Mouse (Mus musculus): ENCODE data around the gene Adamtsl4. TPM values are rescaled to one million over a fixed set of nuclear protein-coding genes. Genes with fewer than 3 reads are reported as not detected.
"Not testable (repeated sequence)": the region's sequence is repeated elsewhere in the genome, so short reads cannot be mapped to it uniquely, and the experiment has no call there.

The Adamtsl4 gene
- polyA plus RNA-seq, 1 experiment: 3.1 TPM

DNA sequence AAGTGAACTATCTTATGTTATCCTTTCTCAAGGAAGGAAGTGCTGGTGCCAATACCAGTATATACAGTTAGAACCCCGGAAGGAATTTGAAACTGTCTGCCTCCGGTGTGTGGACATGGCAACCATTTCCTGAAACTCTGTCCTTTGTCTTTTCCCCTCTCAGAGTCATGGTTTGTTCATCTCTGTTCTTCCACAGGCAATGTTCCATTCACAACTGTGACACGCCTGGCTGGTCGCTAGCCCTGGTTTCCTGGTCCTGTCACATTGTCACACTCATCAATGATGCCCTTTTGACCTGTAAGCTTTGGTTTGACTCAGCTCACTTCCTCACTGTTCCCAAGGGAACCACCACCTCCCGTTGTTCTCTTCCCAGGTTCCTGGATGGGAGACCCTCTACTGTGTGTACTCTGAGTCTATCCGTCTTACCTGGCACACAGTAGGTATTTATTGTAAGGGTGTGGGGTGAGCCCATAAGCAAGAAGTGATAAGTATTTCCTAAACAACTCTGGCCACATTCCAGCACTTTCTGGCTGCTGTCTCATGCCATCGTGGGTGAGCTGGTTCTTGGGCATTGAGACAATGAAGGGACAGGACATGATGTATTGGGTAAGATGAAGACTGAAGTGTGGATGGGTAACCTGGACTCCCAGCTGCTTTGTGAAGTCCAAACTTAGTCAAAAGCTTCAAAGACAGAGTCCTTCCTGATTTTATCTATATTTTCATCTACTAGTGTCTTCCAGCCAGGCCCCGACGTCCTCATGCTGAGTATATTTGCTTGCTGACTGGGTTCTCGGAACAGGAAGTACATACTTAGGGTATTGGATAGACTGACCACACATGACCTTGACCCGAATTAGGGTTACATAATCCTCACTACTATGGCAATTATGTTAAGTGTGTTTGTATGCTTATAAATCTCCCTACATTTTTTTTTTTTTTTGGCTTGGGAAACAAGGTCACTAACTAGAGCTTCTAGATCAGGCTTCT, 6.4 kb upstream of the Adamtsl4 start:
- no peaks in the 10 kb centered on the region for H3K27me3 ChIP-seq (ENCODE audit: control insufficient read depth, insufficient read depth, insufficient read length)
- TF ChIP-seq FOSL1 (IDR thresholded peaks at IDR 0.05; ENCODE audit: insufficient read depth, low read length, poor library complexity, severe bottlenecking): no peak
- no peak for TF ChIP-seq CTCF (IDR thresholded peaks at IDR 0.05; ENCODE audit: control insufficient read depth, insufficient read depth, insufficient read length)
- TF ChIP-seq MYOG (IDR thresholded peaks at IDR 0.05; ENCODE audit: control insufficient read depth, extremely low read depth, insufficient read length): no peak
- TF ChIP-seq MAX (IDR thresholded peaks at IDR 0.05): no peak
- TF ChIP-seq MYOD1 (IDR thresholded peaks at IDR 0.05; ENCODE audit: control insufficient read depth, insufficient read length, low read depth): no peak
- TF ChIP-seq USF1 (IDR thresholded peaks at IDR 0.05; ENCODE audit: low read depth): no peak
- no peak for TF ChIP-seq CEBPB (IDR thresholded peaks at IDR 0.05; ENCODE audit: low read depth)
- H3K4me3 ChIP-seq (ENCODE audit: insufficient read depth, poor library complexity, severe bottlenecking): no peak overlapping the region
- H3K79me2 ChIP-seq (ENCODE audit: control insufficient read depth, insufficient read depth): no peaks in the 10 kb centered on the region
- H3ac ChIP-seq (ENCODE audit: control insufficient read depth, insufficient read length, low read depth): no peak overlapping the region
- H3K36me3 ChIP-seq (ENCODE audit: control insufficient read depth, insufficient read depth): no peaks in the 10 kb centered on the region
- H3K79me3 ChIP-seq (ENCODE audit: low read depth): no peaks in the 10 kb centered on the region

DNA sequence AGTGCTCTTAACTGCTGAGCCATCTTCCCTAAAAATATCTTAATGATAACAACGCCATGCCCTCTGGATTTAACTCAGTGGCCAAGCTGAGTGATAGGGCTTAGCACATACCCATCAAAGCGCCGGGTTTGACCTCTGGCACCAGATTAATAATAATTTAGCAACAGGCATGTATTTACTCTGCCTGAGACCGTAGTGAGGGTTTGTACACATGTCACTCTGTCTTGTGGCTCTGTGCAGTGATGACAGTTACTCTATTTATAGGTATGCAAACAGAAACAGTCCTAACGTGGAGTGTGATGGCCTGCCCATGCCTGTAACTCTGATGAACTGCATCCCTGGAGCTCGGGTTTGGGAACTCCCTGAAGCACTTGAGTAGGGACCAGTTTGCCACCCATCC, 5.0 kb upstream of the Adamtsl4 start:
- no peaks in the 10 kb centered on the region for H3K79me2 ChIP-seq (ENCODE audit: control insufficient read depth, insufficient read depth)

GRCm38 (mm10) chr3:95690552-95690951, 2.8 kb upstream of the Adamtsl4 start:
- not testable (repeated sequence) for H3K79me2 ChIP-seq (ENCODE audit: control insufficient read depth, insufficient read depth); H3ac ChIP-seq (ENCODE audit: control insufficient read depth, insufficient read length, low read depth)

More for the DNA sequence above, 5.0 kb upstream of the Adamtsl4 start:
- H3K79me3 ChIP-seq (ENCODE audit: low read depth): no peaks in the 10 kb centered on the region
- TF ChIP-seq CTCF (IDR thresholded peaks at IDR 0.05; ENCODE audit: control insufficient read depth, insufficient read depth, insufficient read length) (no peak), MYOG (IDR thresholded peaks at IDR 0.05; ENCODE audit: control insufficient read depth, extremely low read depth, insufficient read length) (no peak), USF1 (IDR thresholded peaks at IDR 0.05; ENCODE audit: low read depth) (no peak), CEBPB (IDR thresholded peaks at IDR 0.05; ENCODE audit: low read depth) (no peak), FOSL1 (IDR thresholded peaks at IDR 0.05; ENCODE audit: insufficient read depth, low read length, poor library complexity, severe bottlenecking) (no peak), MAX (IDR thresholded peaks at IDR 0.05) (no peak), MYOD1 (IDR thresholded peaks at IDR 0.05; ENCODE audit: control insufficient read depth, insufficient read length, low read depth) (no peak)
- no peaks in the 10 kb centered on the region for H3K27me3 ChIP-seq (ENCODE audit: control insufficient read depth, insufficient read depth, insufficient read length)
- H3ac ChIP-seq (ENCODE audit: control insufficient read depth, insufficient read length, low read depth): no peak overlapping the region
- H3K4me3 ChIP-seq (ENCODE audit: insufficient read depth, poor library complexity, severe bottlenecking): no peak overlapping the region
- H3K36me3 ChIP-seq (ENCODE audit: control insufficient read depth, insufficient read depth): no peaks in the 10 kb centered on the region

GRCm38 (mm10) chr3:95689940-95690339, 2.2 kb upstream of the Adamtsl4 start:
- Histone ChIP-seq H3ac (ENCODE audit: control insufficient read depth, insufficient read length, low read depth) (no peak overlapping the region), H3K79me3 (ENCODE audit: low read depth) (peaks cover 2% of the 10 kb centered on the region), H3K36me3 (ENCODE audit: control insufficient read depth, insufficient read depth) (no peaks in the 10 kb centered on the region), H3K4me3 (ENCODE audit: insufficient read depth, poor library complexity, severe bottlenecking) (no peak overlapping the region), H3K27me3 (ENCODE audit: control insufficient read depth, insufficient read depth, insufficient read length) (no peaks in the 10 kb centered on the region), H3K79me2 (ENCODE audit: control insufficient read depth, insufficient read depth) (peaks cover 4% of the 10 kb centered on the region)
- TF ChIP-seq MAX (IDR thresholded peaks at IDR 0.05): no peak
- no peak for TF ChIP-seq FOSL1 (IDR thresholded peaks at IDR 0.05; ENCODE audit: insufficient read depth, low read length, poor library complexity, severe bottlenecking)
- no peak for TF ChIP-seq CTCF (IDR thresholded peaks at IDR 0.05; ENCODE audit: control insufficient read depth, insufficient read depth, insufficient read length)
- no peak for TF ChIP-seq USF1 (IDR thresholded peaks at IDR 0.05; ENCODE audit: low read depth)
- TF ChIP-seq MYOG (IDR thresholded peaks at IDR 0.05; ENCODE audit: control insufficient read depth, extremely low read depth, insufficient read length): no peak
- no peak for TF ChIP-seq MYOD1 (IDR thresholded peaks at IDR 0.05; ENCODE audit: control insufficient read depth, insufficient read length, low read depth)
- no peak for TF ChIP-seq CEBPB (IDR thresholded peaks at IDR 0.05; ENCODE audit: low read depth)

More at GRCm38 (mm10) chr3:95690552-95690951, 2.8 kb upstream of the Adamtsl4 start:
- not testable (repeated sequence) for H3K27me3 ChIP-seq (ENCODE audit: control insufficient read depth, insufficient read depth, insufficient read length); H3K4me3 ChIP-seq (ENCODE audit: insufficient read depth, poor library complexity, severe bottlenecking); H3K36me3 ChIP-seq (ENCODE audit: control insufficient read depth, insufficient read depth); H3K79me3 ChIP-seq (ENCODE audit: low read depth)

- no peaks in the 10 kb centered on the region for H3K27me3 ChIP-seq (ENCODE audit: control insufficient read depth, insufficient read depth, insufficient read length)
- H3K79me2 ChIP-seq (ENCODE audit: control insufficient read depth, insufficient read depth): peaks cover 4% of the 10 kb centered on the region
- H3K4me3 ChIP-seq (ENCODE audit: insufficient read depth, poor library complexity, severe bottlenecking): no peak overlapping the region
- no peak overlapping the region for H3ac ChIP-seq (ENCODE audit: control insufficient read depth, insufficient read length, low read depth)
- peaks cover 2% of the 10 kb centered on the region for H3K79me3 ChIP-seq (ENCODE audit: low read depth)
- no peaks in the 10 kb centered on the region for H3K36me3 ChIP-seq (ENCODE audit: control insufficient read depth, insufficient read depth)
- TF ChIP-seq FOSL1 (IDR thresholded peaks at IDR 0.05; ENCODE audit: insufficient read depth, low read length, poor library complexity, severe bottlenecking) (no peak), MYOG (IDR thresholded peaks at IDR 0.05; ENCODE audit: control insufficient read depth, extremely low read depth, insufficient read length) (no peak), CEBPB (IDR thresholded peaks at IDR 0.05; ENCODE audit: low read depth) (no peak), MYOD1 (IDR thresholded peaks at IDR 0.05; ENCODE audit: control insufficient read depth, insufficient read length, low read depth) (no peak), USF1 (IDR thresholded peaks at IDR 0.05; ENCODE audit: low read depth) (no peak), MAX (IDR thresholded peaks at IDR 0.05) (no peak)
These were observed 1.6 kb upstream of the Adamtsl4 start for GRCm38 (mm10) chr3:95689171-95689915.

Measured in C2C12 (cell line).